Comparison of ENCODE assay signal across 21 mouse cellular contexts in the genomic region with DNA sequence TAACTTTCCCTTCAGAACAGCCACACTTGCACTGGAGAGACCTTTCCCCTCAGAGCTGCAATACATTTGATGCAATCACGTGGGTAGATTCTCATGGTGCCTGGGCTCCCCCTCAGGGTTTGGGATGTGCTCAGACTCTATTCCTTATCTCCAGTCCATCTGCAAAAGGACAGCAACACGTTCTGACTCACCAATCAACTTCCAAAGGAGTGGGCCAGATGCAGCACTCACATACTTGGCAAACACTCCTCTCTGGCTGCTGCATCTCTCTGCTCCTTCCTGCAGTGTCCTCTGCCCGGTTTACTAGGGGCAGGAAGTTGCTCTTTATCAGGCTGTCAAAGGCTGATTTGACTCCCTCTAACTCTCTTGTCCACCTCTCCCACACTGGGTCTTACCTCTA.
DNase-seq lines count a peak whose midpoint lies in the region; ATAC-seq lines count a peak whose summit lies in the region.
"Had no signal": no experiment of that assay in that cellular context is flagged by ENCODE, and none has a peak within 500 bp of the region (broad histone marks: within the 10 kb centered on the region; RNA-seq: fewer than 3 reads in every experiment).

No protein-coding gene starts in this region.

- H3K9me3 ChIP-seq in intestine, embryonic 15.5 days, result no peaks in the 10 kb centered on the region
- H3K9me3 ChIP-seq in intestine, embryonic 16.5 days (ENCODE audit: control insufficient read depth, low read length), result no peaks in the 10 kb centered on the region
- no peaks in the 10 kb centered on the region; the same call in 1 of the 2 replicates for H3K9me3 ChIP-seq in lung, embryonic 16.5 days (ENCODE audit: control insufficient read depth, low read length)
- no peaks in the 10 kb centered on the region for H3K9me3 ChIP-seq in hindbrain, embryonic 12.5 days (replicated peaks)
- H3K9me3 ChIP-seq: embryonic facial prominence, embryonic 15.5 days; forebrain, embryonic 15.5 days; heart, embryonic 15.5 days; hindbrain, embryonic 15.5 days had no signal

- H3K36me3 ChIP-seq in intestine, embryonic 15.5 days, result no peaks in the 10 kb centered on the region
- no peaks in the 10 kb centered on the region for H3K36me3 ChIP-seq in intestine, embryonic 16.5 days (ENCODE audit: control insufficient read depth, insufficient read depth, low read length)
- H3K36me3 ChIP-seq in lung, embryonic 16.5 days (ENCODE audit: control insufficient read depth, insufficient read depth, low read length), result no peaks in the 10 kb centered on the region
- no peaks in the 10 kb centered on the region for H3K36me3 ChIP-seq in hindbrain, embryonic 12.5 days
- H3K36me3 ChIP-seq: embryonic facial prominence, embryonic 15.5 days; forebrain, embryonic 15.5 days; heart, embryonic 15.5 days; hindbrain, embryonic 10.5 days; hindbrain, embryonic 15.5 days had no signal

- H3K27ac ChIP-seq in intestine, embryonic 15.5 days, result no peak overlapping the region
- H3K27ac ChIP-seq in intestine, embryonic 16.5 days (ENCODE audit: low read length), result no peak overlapping the region
- no peak overlapping the region for H3K27ac ChIP-seq in lung, embryonic 16.5 days (ENCODE audit: low read length)
- no peak overlapping the region for H3K27ac ChIP-seq in hindbrain, embryonic 12.5 days
- H3K27ac ChIP-seq: embryonic facial prominence, embryonic 15.5 days; forebrain, embryonic 15.5 days; heart, adult 2 months; heart, embryonic 15.5 days; hindbrain, embryonic 10.5 days; hindbrain, embryonic 15.5 days had no signal

- DNase-seq in lung, postnatal 4 days, result no peak
- DNase-seq in adipocyte (ENCODE audit: low spot score), result peak; percentile 39
- DNase-seq: adrenal gland, postnatal 14 days; cerebellum, adult 2 months; cerebellum, postnatal 10 days; embryo, embryonic 11 days; gastrocnemius, postnatal 36 days; heart, adult 2 months had no signal

- H3K27me3 ChIP-seq in intestine, embryonic 15.5 days (replicated peaks), result no peaks in the 10 kb centered on the region
- H3K27me3 ChIP-seq in intestine, embryonic 16.5 days (replicated peaks; ENCODE audit: control insufficient read depth, insufficient read depth, low read length), result no peaks in the 10 kb centered on the region
- no peaks in the 10 kb centered on the region for H3K27me3 ChIP-seq in lung, embryonic 16.5 days (ENCODE audit: control insufficient read depth, insufficient read depth, low read depth, low read length)
- H3K27me3 ChIP-seq in hindbrain, embryonic 12.5 days, result no peaks in the 10 kb centered on the region
- H3K27me3 ChIP-seq: CH12.LX; embryonic facial prominence, embryonic 15.5 days; forebrain, embryonic 15.5 days; heart, embryonic 15.5 days; hindbrain, embryonic 15.5 days had no signal

- ATAC-seq in intestine, embryonic 15.5 days, result peak; percentile 10; the same call in 1 of the 2 replicates
- no peak for ATAC-seq in intestine, embryonic 16.5 days
- ATAC-seq in lung, embryonic 16.5 days (ENCODE audit: low read depth), result peak; percentile 71
- no peak for ATAC-seq in granulocyte monocyte progenitor cell, adult 5-6 weeks (replicated peaks; ENCODE audit: poor library complexity, severe bottlenecking)
- ATAC-seq in hindbrain, embryonic 12.5 days (ENCODE audit: low FRiP score), result no peak
- ATAC-seq: forebrain, embryonic 15.5 days had no signal

- no peaks in the 10 kb centered on the region for H3K4me1 ChIP-seq in intestine, embryonic 15.5 days (replicated peaks)
- H3K4me1 ChIP-seq in intestine, embryonic 16.5 days (ENCODE audit: control insufficient read depth, insufficient read depth, low read length), result no peaks in the 10 kb centered on the region
- 0 out of 2 replicates have a peak, but pooled peaks cover 4% of the 10 kb centered on the region for H3K4me1 ChIP-seq in lung, embryonic 16.5 days (replicated peaks; ENCODE audit: control insufficient read depth, insufficient read depth, low read length)
- H3K4me1 ChIP-seq in hindbrain, embryonic 12.5 days, result no peaks in the 10 kb centered on the region
- H3K4me1 ChIP-seq: embryonic facial prominence, embryonic 15.5 days; forebrain, embryonic 15.5 days; heart, embryonic 15.5 days; hindbrain, embryonic 10.5 days; hindbrain, embryonic 15.5 days had no signal

- no peak overlapping the region for H3K4me3 ChIP-seq in intestine, embryonic 15.5 days (replicated peaks)
- H3K4me3 ChIP-seq in intestine, embryonic 16.5 days (ENCODE audit: low read length), result no peak overlapping the region
- no peak overlapping the region for H3K4me3 ChIP-seq in lung, embryonic 16.5 days (ENCODE audit: low read length)
- no peak overlapping the region for H3K4me3 ChIP-seq in hindbrain, embryonic 12.5 days
- H3K4me3 ChIP-seq: embryonic facial prominence, embryonic 15.5 days; erythroblast, embryonic 14.5 days; forebrain, embryonic 15.5 days; heart, adult 2 months; heart, embryonic 15.5 days; hindbrain, embryonic 10.5 days; hindbrain, embryonic 15.5 days had no signal

- H3K9ac ChIP-seq in intestine, embryonic 15.5 days, result no peak overlapping the region
- no peak overlapping the region for H3K9ac ChIP-seq in intestine, embryonic 16.5 days (ENCODE audit: low read depth, low read length)
- H3K9ac ChIP-seq in lung, embryonic 16.5 days (ENCODE audit: low read length), result no peak overlapping the region
- no peak overlapping the region for H3K9ac ChIP-seq in hindbrain, embryonic 12.5 days
- H3K9ac ChIP-seq: embryonic facial prominence, embryonic 15.5 days; forebrain, embryonic 15.5 days; heart, embryonic 15.5 days; hindbrain, embryonic 15.5 days had no signal

- H3K4me2 ChIP-seq in intestine, embryonic 15.5 days (replicated peaks), result no peak overlapping the region
- H3K4me2 ChIP-seq in intestine, embryonic 16.5 days (ENCODE audit: low read depth, low read length), result no peak overlapping the region
- no peak overlapping the region for H3K4me2 ChIP-seq in lung, embryonic 16.5 days (ENCODE audit: low read depth, low read length)
- no peak overlapping the region for H3K4me2 ChIP-seq in hindbrain, embryonic 12.5 days (replicated peaks)
- H3K4me2 ChIP-seq: embryonic facial prominence, embryonic 15.5 days; forebrain, embryonic 15.5 days; heart, embryonic 11.5 days; heart, embryonic 15.5 days; hindbrain, embryonic 15.5 days had no signal

- WGBS in intestine, embryonic 15.5 days, result 27% methylated on average over 3 of the region's 3 CpGs
- WGBS in intestine, embryonic 16.5 days, result 37% methylated on average over 3 of the region's 3 CpGs
- 12% methylated on average over 3 of the region's 3 CpGs for WGBS in lung, embryonic 16.5 days
- WGBS in hindbrain, embryonic 12.5 days, result 61% methylated on average over 3 of the region's 3 CpGs

Comparison
In these comparisons a context has a peak if more than half of its experiments do, and no peak if none do; other contexts are left out.
1. ATAC-seq: peak in intestine, embryonic 15.5 days (single experiment) and lung, embryonic 16.5 days (single experiment); none in intestine, embryonic 16.5 days (single experiment), granulocyte monocyte progenitor cell, adult 5-6 weeks (single experiment) and hindbrain, embryonic 12.5 days (single experiment).